ENCODE assay signal across 13 mouse cellular contexts in the genomic region with DNA sequence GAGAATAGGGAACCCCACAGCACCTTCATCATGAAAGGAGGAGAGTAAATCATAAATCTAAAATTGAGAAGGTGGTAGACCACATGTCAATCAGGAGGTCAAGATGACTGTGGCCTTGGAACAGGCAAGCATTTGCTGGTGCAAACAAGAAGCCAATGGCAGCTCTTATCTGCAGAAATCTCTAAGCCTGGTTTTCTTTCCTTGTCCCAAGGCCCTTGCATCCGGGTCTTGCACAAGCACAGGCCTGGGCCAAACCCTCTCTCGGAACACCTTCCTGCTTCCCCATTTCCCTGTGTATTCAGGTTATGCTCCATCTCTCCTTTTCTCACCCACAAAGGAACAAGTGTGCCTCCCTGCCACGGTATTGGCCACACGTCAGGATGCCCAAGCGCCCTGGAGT. TPM values are rescaled to one million over a fixed set of nuclear protein-coding genes. Genes with fewer than 3 reads are reported as not detected.
DNase-seq lines count a peak whose midpoint lies in the region; ATAC-seq and TF ChIP-seq lines count a peak whose summit lies in the region.
"Had no signal": no experiment of that assay in that cellular context is flagged by ENCODE, and none has a peak within 500 bp of the region (broad histone marks: within the 10 kb centered on the region; RNA-seq: fewer than 3 reads in every experiment).

No protein-coding gene starts in this region.

- DNase-seq in heart, postnatal 0 days (ENCODE audit: low spot score): no peak
- no peak for DNase-seq in heart, postnatal 4 days
- DNase-seq in thymus, postnatal 0 days (ENCODE audit: low spot score): peak; percentile 4
- DNase-seq in thymus, postnatal 14 days: no peak
- peak; percentile 61 for DNase-seq in stomach, postnatal 0 days (ENCODE audit: low spot score)
- no peak for DNase-seq in c-Kit-positive CD71-positive TER-119-positive erythroid progenitor cells, embryonic 14.5 days (ENCODE audit: low spot score)
- DNase-seq: cerebellum, adult 18-20 months; forebrain, postnatal 0 days; heart, adult 2 months had no signal

- TF ChIP-seq EP300 in heart, postnatal 0 days (IDR thresholded peaks at IDR 0.05; ENCODE audit: low read depth): no peak
- no peak for TF ChIP-seq EP300 in stomach, postnatal 0 days (optimal IDR thresholded peaks at IDR 0.05)

- H3K4me1 ChIP-seq in heart, postnatal 0 days (ENCODE audit: control insufficient read depth, insufficient read depth): peaks cover 11% of the 10 kb centered on the region; the same call in 1 of the 2 replicates
- peaks cover 43% of the 10 kb centered on the region for H3K4me1 ChIP-seq in intestine, embryonic 15.5 days (replicated peaks)
- no peaks in the 10 kb centered on the region; the same call in 1 of the 2 replicates for H3K4me1 ChIP-seq in stomach, postnatal 0 days (replicated peaks; ENCODE audit: control insufficient read depth, insufficient read depth)

- H3K9me3 ChIP-seq in heart, postnatal 0 days (replicated peaks; ENCODE audit: control insufficient read depth, low read length): no peaks in the 10 kb centered on the region
- H3K9me3 ChIP-seq in intestine, embryonic 15.5 days: no peaks in the 10 kb centered on the region
- H3K9me3 ChIP-seq in stomach, postnatal 0 days (ENCODE audit: control insufficient read depth, low read length): no peaks in the 10 kb centered on the region
- H3K9me3 ChIP-seq: embryonic facial prominence, embryonic 13.5 days had no signal

- no peak for ATAC-seq in heart, postnatal 0 days (ENCODE audit: insufficient read depth, low read depth)
- ATAC-seq in intestine, embryonic 15.5 days: no peak
- peak; percentile 67 for ATAC-seq in stomach, postnatal 0 days (ENCODE audit: low FRiP score, low TSS enrichment)
- ATAC-seq: activated CD4-positive, CD25-positive, alpha-beta regulatory T cell, adult 4 months; forebrain, postnatal 0 days had no signal

- H3K27me3 ChIP-seq in heart, postnatal 0 days (ENCODE audit: control insufficient read depth, insufficient read depth, low read length): no peaks in the 10 kb centered on the region
- no peaks in the 10 kb centered on the region for H3K27me3 ChIP-seq in intestine, embryonic 15.5 days (replicated peaks)
- H3K27me3 ChIP-seq in stomach, postnatal 0 days (ENCODE audit: control insufficient read depth, insufficient read depth, low read length): no peaks in the 10 kb centered on the region
- H3K27me3 ChIP-seq: embryonic facial prominence, embryonic 13.5 days had no signal

- H3K27ac ChIP-seq in heart, postnatal 0 days (ENCODE audit: low read depth): no peak overlapping the region
- peak overlapping the region; percentile 32; the same call in 1 of the 2 replicates for H3K27ac ChIP-seq in intestine, embryonic 15.5 days
- peak overlapping the region; percentile 70 for H3K27ac ChIP-seq in stomach, postnatal 0 days (replicated peaks)
- H3K27ac ChIP-seq: embryonic facial prominence, embryonic 13.5 days had no signal

- no peak for TF ChIP-seq CTCF in heart, postnatal 0 days (IDR thresholded peaks at IDR 0.05; ENCODE audit: low read depth)
- no peak for TF ChIP-seq CTCF in stomach, postnatal 0 days (IDR thresholded peaks at IDR 0.05; ENCODE audit: low read depth)

- no peak overlapping the region for H3K4me3 ChIP-seq in heart, postnatal 0 days (ENCODE audit: low read depth, low read length)
- H3K4me3 ChIP-seq in intestine, embryonic 15.5 days (replicated peaks): no peak overlapping the region
- no peak overlapping the region for H3K4me3 ChIP-seq in stomach, postnatal 0 days (ENCODE audit: low read depth, low read length)
- H3K4me3 ChIP-seq: embryonic facial prominence, embryonic 13.5 days; heart, adult 2 months had no signal

- H3K9ac ChIP-seq in heart, postnatal 0 days (replicated peaks; ENCODE audit: low read depth, low read length): no peak overlapping the region
- H3K9ac ChIP-seq in intestine, embryonic 15.5 days: no peak overlapping the region
- H3K9ac ChIP-seq in stomach, postnatal 0 days (ENCODE audit: low read length): no peak overlapping the region
- H3K9ac ChIP-seq: embryonic facial prominence, embryonic 13.5 days; forebrain, postnatal 0 days had no signal

- WGBS in heart, postnatal 0 days: 83% methylated on average over 5 of the region's 5 CpGs
- 76% methylated on average over 5 of the region's 5 CpGs for WGBS in intestine, embryonic 15.5 days
- WGBS in stomach, postnatal 0 days: 77% methylated on average over 5 of the region's 5 CpGs

- no peaks in the 10 kb centered on the region for H3K36me3 ChIP-seq in heart, postnatal 0 days (replicated peaks; ENCODE audit: control insufficient read depth, insufficient read depth, low read length)
- H3K36me3 ChIP-seq in intestine, embryonic 15.5 days: no peaks in the 10 kb centered on the region
- no peaks in the 10 kb centered on the region for H3K36me3 ChIP-seq in stomach, postnatal 0 days (ENCODE audit: control insufficient read depth, insufficient read depth, low read length)

- peak overlapping the region; percentile 56; the same call in 1 of the 2 replicates for H3K4me2 ChIP-seq in heart, postnatal 0 days (ENCODE audit: low read depth, low read length)
- H3K4me2 ChIP-seq in intestine, embryonic 15.5 days (replicated peaks): no peak overlapping the region
- H3K4me2 ChIP-seq in stomach, postnatal 0 days (replicated peaks; ENCODE audit: low read depth): no peak overlapping the region
- H3K4me2 ChIP-seq: embryonic facial prominence, embryonic 13.5 days had no signal

RNA-seq across cellular contexts. Expression of a gene that starts 35.0 kb away (rescaled TPM):
- 31.7 and 90.2 TPM in 2 replicates for total RNA-seq in heart, postnatal 0 days (2014; rRNA removed; ENCODE audit: low replicate concordance)
- polyA plus RNA-seq in heart, postnatal 0 days (2015; fragmentation: Nextera tagmentation; extraction: Ambion mirVana): 7.6 and 7.9 TPM in 2 replicates
- total RNA-seq in heart, postnatal 4 days (2021): 10 to 100 TPM; 32.5 to 37.1 TPM
- polyA plus RNA-seq in thymus, postnatal 0 days (2015; fragmentation: Nextera tagmentation; extraction: Ambion mirVana): 5.2 and 6.0 TPM in 2 replicates
- 21.1 and 22.9 TPM in 2 replicates for polyA plus RNA-seq in intestine, embryonic 15.5 days (2015; fragmentation: Nextera tagmentation; extraction: Ambion mirVana)
- 10.4 and 10.5 TPM in 2 replicates for polyA plus RNA-seq in stomach, postnatal 0 days (2015; fragmentation: Nextera tagmentation; extraction: Ambion mirVana)
- total RNA-seq: MEL had no signal

Comparison
In these comparisons a context has a peak if more than half of its experiments do, and no peak if none do; other contexts are left out.
1. DNase-seq: peak in thymus, postnatal 0 days (single experiment) and stomach, postnatal 0 days (single experiment); none in heart, postnatal 0 days (single experiment), heart, postnatal 4 days (single experiment), thymus, postnatal 14 days (single experiment) and c-Kit-positive CD71-positive TER-119-positive erythroid progenitor cells, embryonic 14.5 days (single experiment).